Mouse (Mus musculus): ENCODE results near the gene Zswim2.
"Not testable (repeated sequence)": the region's sequence is repeated elsewhere in the genome, so short reads cannot be mapped to it uniquely, and the experiment has no call there.

Zswim2 gene

GRCm38 (mm10) chr2:83940931-83941361, at the start of gene Zswim2:
TSS of gene Zswim2 (minus strand) at chr2:83941228.
- peak; percentile 48 to 61 for DNase-seq

- not testable (repeated sequence) for DNase-seq
These were observed 49.2 kb upstream of the Zswim2 start, which contains the start of gene Gm13691 for GRCm38 (mm10) chr2:83990253-83990652. TSS of gene Gm13691 (plus strand) at chr2:83990553.

- DNase-seq: not testable (repeated sequence)
These were observed 43.4 kb upstream of the Zswim2 start, which contains the start of gene Gm13697 for GRCm38 (mm10) chr2:83984443-83984842. TSS of gene Gm13697 (plus strand) at chr2:83984743.

GRCm38 (mm10) chr2:83978633-83979032, 37.6 kb upstream of the Zswim2 start, which contains the start of gene Gm13694:
TSS of gene Gm13694 (plus strand) at chr2:83978933.
- not testable (repeated sequence) for DNase-seq

DNA sequence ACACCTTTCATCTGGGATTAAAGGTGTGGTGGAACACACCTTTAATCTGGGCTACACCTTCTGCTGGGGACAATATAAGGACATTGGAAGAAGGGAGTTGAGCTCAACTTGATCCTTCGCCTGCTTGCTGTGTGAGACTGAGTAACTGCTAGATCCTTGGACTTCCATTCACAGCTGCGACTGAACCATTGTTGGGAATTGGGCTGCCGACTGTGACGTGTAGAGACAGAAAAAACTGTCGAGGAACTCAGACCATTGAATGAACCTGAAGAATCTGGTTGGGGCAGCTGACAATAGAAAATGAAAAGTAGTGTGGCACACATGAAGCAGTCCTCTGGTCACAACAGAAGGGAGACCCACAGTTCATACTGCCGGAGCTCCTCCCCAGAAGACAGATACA, 31.8 kb upstream of the Zswim2 start, which contains the start of gene Gm13696:
Gm13696 (plus strand) TSS at position 301 of the 400 bp plus-strand sequence.
- DNase-seq: not testable (repeated sequence)

- DNase-seq: not testable (repeated sequence)
These were observed 26.0 kb upstream of the Zswim2 start, which contains the start of gene Gm13695 for GRCm38 (mm10) chr2:83967013-83967412. TSS of gene Gm13695 (plus strand) at chr2:83967313.

DNA sequence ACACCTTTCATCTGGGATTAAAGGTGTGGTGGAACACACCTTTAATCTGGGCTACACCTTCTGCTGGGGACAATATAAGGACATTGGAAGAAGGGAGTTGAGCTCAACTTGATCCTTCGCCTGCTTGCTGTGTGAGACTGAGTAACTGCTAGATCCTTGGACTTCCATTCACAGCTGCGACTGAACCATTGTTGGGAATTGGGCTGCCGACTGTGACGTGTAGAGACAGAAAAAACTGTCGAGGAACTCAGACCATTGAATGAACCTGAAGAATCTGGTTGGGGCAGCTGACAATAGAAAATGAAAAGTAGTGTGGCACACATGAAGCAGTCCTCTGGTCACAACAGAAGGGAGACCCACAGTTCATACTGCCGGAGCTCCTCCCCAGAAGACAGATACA, 20.2 kb upstream of the Zswim2 start, which contains the start of gene Gm13693:
Gm13693 (plus strand) TSS at position 301 of the 400 bp plus-strand sequence.
- DNase-seq: not testable (repeated sequence)

DNA sequence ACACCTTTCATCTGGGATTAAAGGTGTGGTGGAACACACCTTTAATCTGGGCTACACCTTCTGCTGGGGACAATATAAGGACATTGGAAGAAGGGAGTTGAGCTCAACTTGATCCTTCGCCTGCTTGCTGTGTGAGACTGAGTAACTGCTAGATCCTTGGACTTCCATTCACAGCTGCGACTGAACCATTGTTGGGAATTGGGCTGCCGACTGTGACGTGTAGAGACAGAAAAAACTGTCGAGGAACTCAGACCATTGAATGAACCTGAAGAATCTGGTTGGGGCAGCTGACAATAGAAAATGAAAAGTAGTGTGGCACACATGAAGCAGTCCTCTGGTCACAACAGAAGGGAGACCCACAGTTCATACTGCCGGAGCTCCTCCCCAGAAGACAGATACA, 14.4 kb upstream of the Zswim2 start, which contains the start of gene Gm13698:
Gm13698 (plus strand) TSS at position 301 of the 400 bp plus-strand sequence.
- DNase-seq: not testable (repeated sequence)

- no peak for DNase-seq
These were observed 764 bp upstream of the Zswim2 start for GRCm38 (mm10) chr2:83941792-83942191.

DNA sequence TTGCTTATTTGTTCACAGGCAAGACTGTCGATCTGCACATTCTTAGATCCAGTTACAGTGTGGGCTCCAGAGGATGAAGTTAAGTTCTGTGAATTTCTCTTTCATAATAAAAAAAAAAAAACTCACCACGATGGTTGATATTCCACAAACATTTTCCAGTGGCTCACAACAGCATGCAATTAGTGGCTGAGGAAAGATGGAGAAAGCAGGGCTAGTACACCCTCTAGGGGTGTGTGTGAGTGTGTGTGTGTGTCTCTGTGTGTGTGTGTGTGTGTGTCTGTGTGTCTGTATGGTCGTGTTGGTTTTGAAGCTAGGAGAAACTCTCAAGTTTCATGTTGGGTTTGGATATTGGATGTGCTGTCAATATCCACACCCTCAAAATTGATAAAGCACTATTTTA, 350 bp upstream of the Zswim2 start:
- no peak for DNase-seq

DNA sequence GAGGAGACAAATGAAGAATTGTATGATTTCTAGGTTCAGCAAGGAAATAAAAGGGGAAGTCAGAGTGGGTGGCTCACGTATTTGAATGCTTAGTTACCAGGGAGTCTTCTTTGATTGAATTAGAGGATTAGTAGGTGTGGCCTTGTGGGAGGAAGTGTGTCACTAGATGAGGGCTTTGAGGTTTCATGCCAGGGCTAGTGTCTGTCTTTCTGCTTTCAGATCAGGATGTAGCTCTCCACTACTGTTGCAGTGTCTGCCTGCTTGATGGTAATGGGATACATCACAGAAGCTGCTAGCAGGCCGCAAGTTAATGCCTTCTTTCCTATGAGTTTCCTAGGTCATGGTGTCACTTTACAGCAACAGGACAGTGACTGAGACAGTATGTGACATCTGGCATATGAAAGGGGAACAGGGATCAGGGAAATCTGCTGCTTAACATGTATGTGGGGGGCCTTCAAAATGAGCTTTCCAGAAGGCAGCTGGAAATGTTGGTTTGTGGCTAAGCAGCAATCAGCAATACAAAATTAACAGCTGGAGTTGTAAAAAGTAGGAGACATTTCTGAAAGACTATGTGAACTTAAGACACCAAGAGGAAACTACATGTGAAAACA, 11.4 kb downstream of the Zswim2 start:
- DNase-seq: no peak

DNA sequence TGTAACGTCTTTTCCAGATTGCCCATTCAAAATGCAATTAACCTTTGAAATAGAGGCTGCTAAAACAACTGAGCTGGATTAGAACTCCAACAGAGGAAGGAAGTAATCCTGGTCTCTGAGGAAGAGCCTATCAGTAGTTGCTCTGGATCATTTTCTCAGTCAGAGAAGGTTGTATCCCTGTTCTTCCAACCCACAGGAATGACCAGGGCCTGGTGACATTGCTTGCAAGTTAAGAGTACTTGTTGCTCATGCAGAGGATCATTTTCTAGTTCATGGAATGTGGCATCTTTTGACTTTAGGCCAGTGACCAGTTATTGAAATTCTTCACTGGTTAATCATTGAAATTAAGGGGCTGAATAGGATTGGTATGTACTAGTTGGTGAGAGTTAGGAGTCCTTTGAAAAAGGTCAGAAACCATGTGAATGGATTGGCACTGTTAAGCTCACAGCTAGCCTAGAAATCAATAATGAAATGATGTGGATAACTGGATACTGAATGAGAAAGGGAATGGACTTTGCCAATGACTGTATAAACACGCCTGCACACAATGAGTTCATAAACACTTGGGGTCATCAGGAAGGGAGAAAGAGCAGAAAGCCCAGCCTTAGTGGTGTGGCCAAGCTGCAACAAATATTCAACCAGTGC, 39.0 kb downstream of the Zswim2 start:
- DNase-seq: peak; percentile 17 to 55

GRCm38 (mm10) chr2:83893701-83894100, 47.3 kb downstream of the Zswim2 start:
- DNase-seq: no peak

GRCm38 (mm10) chr2:83883850-83884420, 57.1 kb downstream of the Zswim2 start:
- peak; percentile 6 to 17 for DNase-seq
